Mouse (Mus musculus) forebrain, embryonic 11.5 days (tissue): ENCODE results near the gene Sft2d1. TPM values are rescaled to one million over a fixed set of nuclear protein-coding genes. Genes with fewer than 3 reads are reported as not detected.
A peak's percentile ranks its signal among the peaks of the same experiment; 100 is the strongest.
"Not testable (repeated sequence)": the region's sequence is repeated elsewhere in the genome, so short reads cannot be mapped to it uniquely, and the experiment has no call there.

Source experiments
- ATAC-seq: fragments of 200-750 bp; cut with Nextera tagmentation; replicated peaks from 2 replicates; pipeline ENCODE4 v1.8.0; 2017; ENCODE audit warnings: moderate TSS enrichment; ENCODE audit not compliant: low FRiP score
- DNase-seq: peaks from one replicate; pipeline ENCODE4 v3.0.0-alpha.2; 2017; ENCODE audit warnings: low spot score
- H3K27ac ChIP-seq: fragments of 300-500 bp; sonication (generic); 2 replicates; pipeline ENCODE4 v1.5.1; 2014; ENCODE audit warnings: low read depth, low read length
- H3K27me3 ChIP-seq: fragments of 300-500 bp; sonication (generic); 2 replicates; pipeline ENCODE4 v1.6.1; 2014; ENCODE audit warnings: mild to moderate bottlenecking, low read length, mixed read lengths; ENCODE audit not compliant: control insufficient read depth, insufficient read depth
- H3K36me3 ChIP-seq: fragments of 300-500 bp; sonication (generic); 2 replicates; pipeline ENCODE4 v1.6.1; 2014; ENCODE audit warnings: mild to moderate bottlenecking, low read length, moderate library complexity, mixed read lengths; ENCODE audit not compliant: control insufficient read depth, insufficient read depth
- H3K4me1 ChIP-seq: fragments of 300-500 bp; sonication (generic); replicated peaks from 2 replicates; pipeline ENCODE4 v1.6.1; 2014; ENCODE audit warnings: low read length, mixed read lengths; ENCODE audit not compliant: control insufficient read depth, insufficient read depth
- H3K4me2 ChIP-seq: fragments of 300-500 bp; sonication (generic); 2 replicates; pipeline ENCODE4 v1.6.1; 2014; ENCODE audit warnings: low read depth, mild to moderate bottlenecking, low read length, moderate library complexity, mixed read lengths; ENCODE audit not compliant: severe bottlenecking
- H3K4me3 ChIP-seq: fragments of 300-500 bp; sonication (generic); 2 replicates; pipeline ENCODE4 v1.5.1; 2014; ENCODE audit warnings: low read depth, low read length
- H3K9ac ChIP-seq: fragments of 300-500 bp; sonication (generic); 2 replicates; pipeline ENCODE4 v1.6.1; 2014; ENCODE audit warnings: low read length
- H3K9me3 ChIP-seq: fragments of 300-500 bp; sonication (generic); 2 replicates; pipeline ENCODE4 v1.6.1; 2016; ENCODE audit warnings: low read length, mixed read lengths; ENCODE audit not compliant: control insufficient read depth
- whole genome bisulfite sequencing: fragments of 180-500 bp; shearing (Covaris S2); extraction: QIAGEN DNeasy Blood & Tissue Kit; methylation state at CpG from one replicate; pipeline ENCODE4 v1.1.7; 2014; 5-methylcytosine and 5-hydroxymethylcytosine counted together
- polyA plus RNA-seq: library from polyadenylated mRNA; unstranded; fragments of >200 nt; fragmentation: Nextera tagmentation; extraction: Ambion mirVana; gene quantifications from 2 replicates; pipeline ENCODE4 v1.2.1, GENCODE M21; 2014

Gene Sft2d1
- polyA plus RNA-seq: 54.8 and 69.1 TPM in 2 replicates

DNA sequence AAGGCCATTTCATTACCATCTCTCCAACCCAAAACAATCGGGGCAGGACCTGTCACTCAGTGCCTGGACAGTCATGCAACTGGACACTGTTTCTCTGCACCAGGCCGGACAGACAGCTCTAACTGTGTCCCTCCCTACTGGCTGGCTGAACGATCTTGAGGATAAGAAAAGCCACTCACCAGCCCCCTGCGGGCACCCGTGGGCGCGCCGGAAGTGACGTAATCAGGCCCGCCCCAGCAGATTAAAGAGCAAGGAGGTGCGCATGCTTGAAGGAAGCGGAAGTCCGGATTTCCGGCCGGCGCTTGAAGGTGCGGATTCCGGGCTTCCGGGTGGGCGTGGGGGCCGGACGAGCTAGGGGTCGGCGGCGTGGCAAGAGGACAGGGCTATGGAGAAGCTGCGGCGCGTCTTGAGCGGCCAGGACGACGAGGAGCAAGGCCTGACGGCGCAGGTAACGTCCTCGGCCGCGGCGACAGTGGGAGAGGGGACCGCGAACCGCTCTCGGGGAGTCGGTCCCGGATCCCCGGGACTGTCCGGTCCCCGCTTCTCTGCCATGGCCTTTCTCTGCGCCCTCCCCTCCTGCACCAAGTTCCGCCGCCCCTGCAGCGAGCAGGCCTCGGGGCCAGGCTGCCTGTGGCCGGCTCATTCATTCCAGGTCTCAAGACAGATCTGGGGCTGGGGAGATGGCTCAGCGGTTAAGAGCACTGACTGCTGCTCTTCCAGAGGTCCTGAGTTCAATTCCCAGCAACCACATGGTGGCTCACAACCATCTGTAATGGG is at the start of gene Sft2d1:
TSS of gene Sft2d1 (plus strand) at position 265 of the 777 bp plus-strand sequence.
- under 1% methylated on average over 52 of the region's 54 CpGs for WGBS
- DNase-seq (peak; percentile 97), ATAC-seq (peak; percentile 96)
- Histone ChIP-seq H3K27ac (peak within 1 kb of the TSS; percentile 43), H3K4me1 (peaks cover 3% of the 10 kb centered on the region), H3K36me3 (no peaks in the 10 kb centered on the region), H3K27me3 (no peaks in the 10 kb centered on the region), H3K9me3 (no peaks in the 10 kb centered on the region), H3K9ac (peak within 1 kb of the TSS; percentile 74), H3K4me2 (peak within 1 kb of the TSS; percentile 68), H3K4me3 (peak within 1 kb of the TSS; percentile 77)

DNA sequence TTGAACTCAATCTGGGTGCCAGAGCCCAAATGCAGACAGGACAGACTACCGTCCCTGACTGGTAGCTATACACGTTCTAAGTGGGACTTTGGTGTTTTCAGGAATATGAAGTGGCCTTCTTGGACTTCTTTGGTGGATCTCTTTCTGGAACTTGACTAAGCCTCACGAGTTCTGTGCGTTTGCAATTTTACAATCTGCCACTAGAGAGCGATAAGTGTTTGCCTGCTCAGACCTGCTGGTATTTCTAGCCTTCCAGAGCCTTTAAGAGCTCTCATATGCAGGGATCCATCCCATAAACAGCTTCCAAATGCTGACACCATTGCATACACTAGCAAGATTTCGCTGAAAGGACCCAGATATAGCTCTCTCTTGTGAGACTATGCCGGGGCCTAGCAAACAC is 46.3 kb upstream of the Sft2d1 start:
- not testable (repeated sequence) for H3K4me2 ChIP-seq, H3K9me3 ChIP-seq, H3K36me3 ChIP-seq, H3K27me3 ChIP-seq, H3K4me3 ChIP-seq, H3K4me1 ChIP-seq, H3K9ac ChIP-seq, ATAC-seq, H3K27ac ChIP-seq
- peak; percentile 48 for DNase-seq
- WGBS: 17% methylated on average over 7 of the region's 7 CpGs

GRCm38 (mm10) chr17:8272054-8272749 is 38.7 kb upstream of the Sft2d1 start:
- H3K4me3 ChIP-seq: no peak overlapping the region
- no peaks in the 10 kb centered on the region for H3K9me3 ChIP-seq
- H3K36me3 ChIP-seq: no peaks in the 10 kb centered on the region
- no peak overlapping the region for H3K4me2 ChIP-seq
- no peak for ATAC-seq
- no peaks in the 10 kb centered on the region for H3K4me1 ChIP-seq
- no peaks in the 10 kb centered on the region for H3K27me3 ChIP-seq
- WGBS: 53% methylated on average over 6 of the region's 6 CpGs
- H3K27ac ChIP-seq: no peak overlapping the region
- DNase-seq: no peak
- H3K9ac ChIP-seq: no peak overlapping the region

DNA sequence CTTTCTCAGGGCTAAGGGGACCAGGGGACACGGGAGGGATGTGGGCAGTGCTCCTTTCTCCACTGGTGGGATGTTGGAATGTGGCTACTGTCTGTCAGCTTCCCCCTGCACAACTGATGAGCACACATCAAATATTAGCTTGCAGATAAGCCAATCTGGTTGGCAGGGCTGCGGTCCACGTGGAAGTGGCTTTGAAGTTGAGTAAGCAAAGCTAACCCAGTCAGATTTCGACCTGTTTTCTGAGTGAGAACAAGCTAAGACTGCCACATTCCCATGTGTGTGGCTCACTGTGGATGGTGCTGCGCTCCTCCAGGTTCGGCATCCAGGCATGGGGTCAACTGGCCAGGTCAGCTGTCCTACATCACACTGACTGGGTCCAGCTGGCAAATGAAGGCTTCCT is 38.0 kb upstream of the Sft2d1 start:
- Histone ChIP-seq H3K4me1 (no peaks in the 10 kb centered on the region), H3K9ac (no peak overlapping the region), H3K36me3 (no peaks in the 10 kb centered on the region), H3K4me3 (no peak overlapping the region), H3K27ac (no peak overlapping the region), H3K9me3 (no peaks in the 10 kb centered on the region), H3K27me3 (no peaks in the 10 kb centered on the region), H3K4me2 (no peak overlapping the region)
- 79% methylated on average over 6 of the region's 6 CpGs for WGBS
- no peak for ATAC-seq
- DNase-seq: no peak

DNA sequence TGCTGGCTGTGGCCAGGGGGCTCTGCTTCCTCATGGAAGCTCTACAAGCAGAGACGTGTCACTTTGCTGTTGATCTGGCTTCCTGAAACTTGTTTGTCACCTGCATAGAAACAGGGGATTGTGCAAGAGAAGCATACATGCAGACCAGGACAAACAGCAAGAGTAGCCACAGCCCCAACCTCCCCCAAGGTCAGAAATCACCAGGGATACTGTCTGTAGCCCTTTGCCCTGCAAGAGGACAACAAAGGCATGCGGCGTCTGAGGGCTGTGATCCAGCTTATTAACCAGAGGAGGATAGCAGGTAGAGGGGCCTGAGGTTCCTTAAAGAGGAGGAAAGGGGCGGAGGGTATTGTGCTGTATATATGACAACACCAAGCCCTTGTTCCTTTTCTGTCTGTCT is 34.8 kb upstream of the Sft2d1 start:
- 81% methylated on average over 4 of the region's 4 CpGs for WGBS
- DNase-seq (no peak), ATAC-seq (no peak)
- Histone ChIP-seq H3K4me3 (no peak overlapping the region), H3K9ac (no peak overlapping the region), H3K9me3 (no peaks in the 10 kb centered on the region), H3K36me3 (no peaks in the 10 kb centered on the region), H3K4me1 (no peaks in the 10 kb centered on the region), H3K27me3 (no peaks in the 10 kb centered on the region), H3K4me2 (no peak overlapping the region), H3K27ac (no peak overlapping the region)

- Histone ChIP-seq H3K27me3 (no peaks in the 10 kb centered on the region), H3K36me3 (no peaks in the 10 kb centered on the region), H3K9ac (no peak overlapping the region), H3K4me3 (no peak overlapping the region), H3K4me1 (no peaks in the 10 kb centered on the region), H3K9me3 (no peaks in the 10 kb centered on the region), H3K4me2 (no peak overlapping the region), H3K27ac (no peak overlapping the region)
- DNase-seq: no peak
- 84% methylated on average over 7 of the region's 7 CpGs for WGBS
- no peak for ATAC-seq
Observed at GRCm38 (mm10) chr17:8276680-8277079, 34.2 kb upstream of the Sft2d1 start.

GRCm38 (mm10) chr17:8277266-8277665 is 33.6 kb upstream of the Sft2d1 start:
- H3K4me1 ChIP-seq: no peaks in the 10 kb centered on the region

DNA sequence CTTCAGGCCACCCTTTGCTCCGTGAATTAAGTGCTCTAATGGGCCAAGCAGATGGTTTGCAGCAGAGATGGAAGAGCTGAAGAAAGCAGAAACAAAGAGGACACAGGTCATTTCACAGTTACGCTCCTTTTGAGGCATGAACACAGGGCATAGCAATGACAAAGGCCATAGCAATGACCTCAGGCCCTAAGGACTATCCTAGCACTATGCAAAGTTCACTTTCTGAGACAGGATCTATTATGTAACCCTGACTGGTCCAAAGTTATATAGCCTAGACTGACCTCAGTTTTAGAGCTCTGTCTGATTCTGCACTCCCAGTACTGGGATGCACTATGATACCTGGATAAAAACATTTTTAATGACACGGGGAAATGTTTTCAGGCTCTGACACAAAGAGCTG is 32.5 kb upstream of the Sft2d1 start:
- peaks cover 1% of the 10 kb centered on the region; the same call in 1 of the 2 replicates for H3K4me1 ChIP-seq
- 73% methylated on average over 3 of the region's 3 CpGs for WGBS
- no peak overlapping the region for H3K4me2 ChIP-seq
- no peaks in the 10 kb centered on the region for H3K36me3 ChIP-seq
- H3K27me3 ChIP-seq: no peaks in the 10 kb centered on the region
- no peak overlapping the region for H3K27ac ChIP-seq
- no peak overlapping the region for H3K4me3 ChIP-seq
- DNase-seq (no peak), ATAC-seq (no peak)
- no peak overlapping the region for H3K9ac ChIP-seq
- no peaks in the 10 kb centered on the region for H3K9me3 ChIP-seq

More at GRCm38 (mm10) chr17:8277266-8277665, 33.6 kb upstream of the Sft2d1 start:
- H3K27ac ChIP-seq: no peak overlapping the region
- no peak overlapping the region for H3K9ac ChIP-seq
- 82% methylated on average over 3 of the region's 3 CpGs for WGBS
- no peak overlapping the region for H3K4me3 ChIP-seq
- H3K27me3 ChIP-seq: no peaks in the 10 kb centered on the region
- H3K36me3 ChIP-seq: no peaks in the 10 kb centered on the region
- no peak overlapping the region for H3K4me2 ChIP-seq
- no peak for DNase-seq
- no peak for ATAC-seq
- no peaks in the 10 kb centered on the region for H3K9me3 ChIP-seq
